Mouse (Mus musculus): ENCODE measurements around the gene Afap1.

Gene Afap1

GRCm38 (mm10) chr5:35973800-35974199, 80.7 kb downstream of the Afap1 start:
- no peak for DNase-seq (ENCODE audit: low read depth, low spot score)

- DNase-seq (ENCODE audit: low read depth, low spot score), result no peak
Observed at GRCm38 (mm10) chr5:35974265-35974664, 81.1 kb downstream of the Afap1 start.

- DNase-seq (ENCODE audit: low read depth, low spot score), result no peak
Observed at GRCm38 (mm10) chr5:35975681-35976080, 82.6 kb downstream of the Afap1 start.

GRCm38 (mm10) chr5:35980542-35980941, 87.4 kb downstream of the Afap1 start:
- no peak for DNase-seq (ENCODE audit: low read depth, low spot score)

DNA sequence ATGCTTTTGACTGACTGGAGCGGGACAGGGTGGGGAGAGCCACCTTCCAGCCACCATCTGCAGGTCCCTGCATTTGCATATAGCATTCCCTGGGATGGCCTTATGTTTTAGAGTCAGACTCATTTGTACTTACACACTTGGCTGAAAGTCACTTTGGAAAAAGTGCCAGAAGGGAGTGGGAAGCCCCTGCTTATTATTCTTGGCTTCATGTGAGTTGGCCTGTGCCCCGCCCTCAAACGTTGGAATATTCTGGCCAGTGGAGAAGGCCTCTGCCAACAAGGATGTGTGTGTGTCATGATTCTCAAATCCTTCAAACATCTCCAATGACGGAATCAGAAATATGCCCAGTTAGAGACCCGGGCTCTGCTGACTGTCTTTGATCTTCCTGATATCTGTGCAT, 88.2 kb downstream of the Afap1 start:
- DNase-seq (ENCODE audit: low read depth, low spot score), result no peak

GRCm38 (mm10) chr5:35981976-35982375, 88.9 kb downstream of the Afap1 start:
- DNase-seq (ENCODE audit: low read depth, low spot score), result peak; percentile 37

- DNase-seq (ENCODE audit: low read depth, low spot score), result no peak
Observed at GRCm38 (mm10) chr5:35985611-35986010, 92.5 kb downstream of the Afap1 start.

- DNase-seq (ENCODE audit: low read depth, low spot score), result no peak
Observed at GRCm38 (mm10) chr5:35988085-35988484, 95.0 kb downstream of the Afap1 start.

- no peak for DNase-seq (ENCODE audit: low read depth, low spot score)
Observed at GRCm38 (mm10) chr5:35989506-35989905, 96.4 kb downstream of the Afap1 start.

DNA sequence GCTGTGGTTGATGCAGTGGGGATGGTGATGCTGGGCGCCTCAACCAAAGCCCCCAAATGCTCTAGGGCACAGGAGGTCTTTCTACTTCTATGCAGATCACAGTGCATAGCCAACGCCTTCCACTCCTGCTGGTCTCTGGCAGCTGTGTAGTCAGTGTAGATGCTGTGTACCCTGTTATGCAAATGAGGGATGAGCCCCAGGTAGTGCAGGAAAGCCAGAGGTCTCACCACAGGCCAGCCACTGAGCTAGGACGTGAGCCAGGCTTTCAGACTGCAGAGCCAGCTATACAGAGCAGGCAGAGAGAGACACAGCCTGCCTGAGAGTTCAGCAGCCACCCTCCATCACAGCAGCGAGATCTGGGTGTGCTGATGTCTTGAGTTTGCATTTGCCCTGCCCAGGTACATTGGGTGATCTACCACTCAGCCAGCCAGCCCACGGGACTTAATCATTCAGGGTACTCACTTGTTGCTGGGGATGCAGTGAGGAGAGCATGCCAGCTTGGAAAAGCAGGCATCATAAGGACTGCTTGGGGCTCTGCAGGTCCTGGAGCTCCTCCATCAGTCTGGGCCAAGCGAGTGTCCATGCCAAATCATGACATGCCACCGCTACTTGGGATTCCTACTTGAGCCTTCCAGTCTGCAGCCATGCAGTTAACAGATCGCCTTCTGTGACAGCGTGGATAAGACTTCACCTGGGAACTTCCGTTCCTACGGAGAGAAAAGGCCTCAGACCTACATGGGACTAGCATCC, 97.0 kb downstream of the Afap1 start:
- DNase-seq (ENCODE audit: low read depth, low spot score), result no peak

GRCm38 (mm10) chr5:36003797-36004196, 110.7 kb downstream of the Afap1 start:
- DNase-seq (ENCODE audit: low read depth, low spot score), result no peak

GRCm38 (mm10) chr5:36006106-36006505, 113.0 kb downstream of the Afap1 start:
- no peak for DNase-seq (ENCODE audit: low read depth, low spot score)

DNA sequence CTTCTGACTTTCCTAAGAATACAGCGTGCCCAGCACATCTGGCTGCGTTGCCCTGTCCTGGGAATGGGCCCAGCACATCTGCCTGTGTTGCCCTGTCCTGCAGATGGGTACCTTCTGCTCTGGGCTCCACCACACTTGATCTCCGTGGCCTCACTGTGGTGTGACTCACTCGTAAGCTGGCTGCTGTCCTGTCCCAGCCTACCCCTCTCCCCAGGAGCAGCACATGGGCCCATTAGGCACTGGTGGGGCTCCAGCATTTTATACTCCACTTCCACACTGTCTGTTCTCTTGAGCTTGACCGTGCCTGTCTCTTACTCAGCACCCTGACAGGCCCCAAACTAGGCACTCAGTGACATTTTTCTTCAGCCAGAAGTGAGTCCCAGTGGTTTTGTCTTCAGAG, 113.5 kb downstream of the Afap1 start:
- DNase-seq (ENCODE audit: low read depth, low spot score), result no peak

GRCm38 (mm10) chr5:36007649-36008048, 114.5 kb downstream of the Afap1 start:
- no peak for DNase-seq (ENCODE audit: low read depth, low spot score)

DNA sequence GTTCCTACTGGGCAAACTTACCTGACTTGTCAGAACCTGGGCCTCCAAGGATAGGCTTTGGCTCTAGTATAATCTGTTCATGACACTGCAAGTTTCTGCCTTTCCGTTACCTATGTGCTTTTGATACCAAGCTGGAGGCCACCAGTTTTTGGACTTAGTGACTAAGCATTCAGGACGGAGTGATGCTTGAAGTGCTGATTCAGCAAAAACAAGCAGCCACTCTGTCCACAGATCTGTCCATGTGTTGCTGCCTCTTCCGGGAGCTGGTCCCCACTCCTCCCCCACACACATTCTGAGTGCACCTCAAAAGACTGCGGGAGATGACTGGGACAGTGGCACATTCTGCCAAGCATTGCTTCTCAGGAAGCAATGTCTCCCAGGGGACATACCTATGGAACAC, 116.3 kb downstream of the Afap1 start:
- no peak for DNase-seq (ENCODE audit: low read depth, low spot score)

GRCm38 (mm10) chr5:36018366-36018765, 125.2 kb downstream of the Afap1 start:
- DNase-seq (ENCODE audit: low read depth, low spot score), result no peak

- DNase-seq (ENCODE audit: low read depth, low spot score), result no peak
Observed at GRCm38 (mm10) chr5:36021091-36021490, 128.0 kb downstream of the Afap1 start.

- DNase-seq (ENCODE audit: low read depth, low spot score), result no peak
Observed at GRCm38 (mm10) chr5:36022361-36022760, 129.2 kb downstream of the Afap1 start.

DNA sequence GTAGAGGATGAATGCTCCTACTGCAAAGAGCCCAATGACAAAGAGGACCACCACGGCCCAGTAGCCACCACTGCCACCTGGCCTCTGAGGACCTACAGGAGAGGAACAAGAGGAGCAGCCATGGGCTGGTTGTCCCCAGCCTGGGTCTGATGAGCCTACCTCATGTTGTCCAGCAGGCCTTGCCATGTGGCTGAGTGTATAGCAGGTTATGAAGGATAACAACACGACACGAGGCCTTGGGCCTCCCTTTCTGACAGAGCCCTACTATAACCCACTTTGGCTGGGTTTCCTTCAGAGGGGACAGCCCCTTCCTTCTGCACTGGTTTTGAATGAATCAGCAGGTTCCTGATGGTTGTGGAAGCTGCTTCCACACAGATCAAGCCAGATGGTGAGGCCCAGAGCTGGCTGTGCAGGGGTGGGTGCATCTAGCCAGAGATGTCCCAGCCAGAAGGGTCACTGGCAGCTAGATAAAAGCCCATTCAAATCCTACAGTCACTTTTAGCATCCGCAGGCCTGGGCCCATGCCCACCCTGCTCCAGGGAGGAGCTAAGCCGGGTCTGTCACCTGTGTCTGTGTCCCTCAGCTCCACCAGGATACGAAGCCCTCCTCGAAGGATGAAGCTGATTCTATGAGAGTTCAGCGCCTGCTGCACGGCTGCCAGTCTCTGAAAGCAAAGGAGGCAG, 131.0 kb downstream of the Afap1 start:
- DNase-seq (ENCODE audit: low read depth, low spot score), result no peak

DNA sequence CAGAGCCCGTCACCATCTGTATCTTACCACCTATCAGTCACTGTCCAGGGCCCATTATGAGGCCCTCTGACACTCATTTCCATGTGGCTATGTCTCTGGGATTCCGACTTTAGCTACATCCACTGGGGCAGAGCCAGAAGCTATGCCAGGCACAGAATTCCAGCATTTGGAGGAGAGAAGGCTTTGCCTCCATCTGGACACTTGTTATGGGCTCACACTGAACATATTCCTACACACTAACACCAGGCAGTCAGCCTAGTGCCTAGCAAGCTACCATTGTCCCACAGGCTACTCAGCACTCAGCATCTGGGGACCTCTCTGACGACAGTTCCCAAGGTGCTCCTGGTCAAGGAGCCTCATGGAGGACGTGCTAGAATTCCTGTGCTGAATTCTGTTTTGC, 132.0 kb downstream of the Afap1 start:
- DNase-seq (ENCODE audit: low read depth, low spot score), result no peak

DNA sequence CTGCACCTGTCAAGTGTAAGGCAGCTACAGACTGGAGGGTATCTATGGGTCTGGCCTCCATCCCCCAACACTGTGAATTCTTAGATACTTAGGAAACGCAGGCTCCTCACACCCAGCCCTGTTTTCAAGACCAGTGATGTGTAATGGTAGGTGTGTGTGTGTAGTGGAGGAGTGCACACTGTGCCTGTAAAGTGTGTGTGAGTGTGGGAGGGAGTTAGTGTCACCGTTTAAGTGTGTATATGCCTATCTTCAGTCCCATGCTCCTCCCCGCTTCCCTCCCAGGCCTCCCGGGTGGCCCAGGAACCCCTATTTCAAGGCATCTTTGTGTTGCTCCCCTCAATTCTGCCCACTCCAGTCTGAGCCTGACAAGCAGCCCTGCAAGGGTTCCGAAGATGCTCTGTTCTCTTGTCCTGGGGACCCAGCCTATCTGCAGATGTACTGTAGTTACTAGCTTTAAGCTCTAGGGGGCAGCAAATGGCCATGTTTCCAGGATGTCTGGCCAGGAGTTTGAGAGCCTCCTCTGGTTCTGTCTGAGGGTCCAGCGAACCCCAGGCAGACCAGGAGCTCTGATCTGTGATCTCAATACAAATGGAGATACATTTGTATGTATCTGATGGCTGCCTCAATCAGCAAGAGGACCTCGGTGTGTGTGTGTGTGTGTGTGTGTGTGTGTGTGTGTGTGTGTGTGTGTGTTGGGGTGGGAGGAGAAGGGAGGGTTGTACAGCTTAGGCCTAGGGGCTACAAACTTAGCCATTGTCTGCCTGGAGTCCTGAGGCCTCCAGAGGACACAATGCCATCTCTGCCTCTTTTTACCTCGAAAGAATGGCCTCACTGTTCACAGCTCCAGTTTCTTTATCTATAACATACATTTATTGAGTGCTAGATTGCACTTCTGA, 140.7 kb downstream of the Afap1 start:
- DNase-seq (ENCODE audit: low read depth, low spot score), result peak; percentile 61

GRCm38 (mm10) chr5:36039596-36039995, 146.5 kb downstream of the Afap1 start:
- DNase-seq (ENCODE audit: low read depth, low spot score), result no peak

All from brain, embryonic 18.5 days (tissue).